Mouse (Mus musculus): ENCODE data around the gene Kcmf1. TPM values are rescaled to one million over a fixed set of nuclear protein-coding genes. Genes with fewer than 3 reads are reported as not detected.
"Not testable (repeated sequence)": the region's sequence is repeated elsewhere in the genome, so short reads cannot be mapped to it uniquely, and the experiment has no call there.

Gene Kcmf1
- polyA plus RNA-seq, 1 experiment from 2014 or later: 40.9 TPM

- no peak overlapping the region for H3K27ac ChIP-seq (replicated peaks)
- no peak overlapping the region for H3K9ac ChIP-seq (replicated peaks)
- no peaks in the 10 kb centered on the region for H3K4me1 ChIP-seq
- H3K36me3 ChIP-seq: no peaks in the 10 kb centered on the region
- 59% methylated on average over 3 of the region's 3 CpGs for WGBS
- H3K4me2 ChIP-seq: no peak overlapping the region
- no peak for ATAC-seq (ENCODE audit: low FRiP score)
- H3K4me3 ChIP-seq (replicated peaks): no peak overlapping the region
- H3K9me3 ChIP-seq (replicated peaks): no peaks in the 10 kb centered on the region
- H3K27me3 ChIP-seq (replicated peaks): no peaks in the 10 kb centered on the region
These were observed 67.9 kb downstream of the Kcmf1 start for GRCm38 (mm10) chr6:72831858-72832257.

- 31% methylated on average over 3 of the region's 3 CpGs for WGBS
- ATAC-seq (ENCODE audit: low FRiP score): no peak
- Histone ChIP-seq H3K9me3 (replicated peaks) (no peaks in the 10 kb centered on the region), H3K4me3 (replicated peaks) (no peak overlapping the region), H3K9ac (replicated peaks) (no peak overlapping the region), H3K4me2 (no peak overlapping the region), H3K4me1 (no peaks in the 10 kb centered on the region), H3K27me3 (replicated peaks) (no peaks in the 10 kb centered on the region; the same call in 1 of the 2 replicates), H3K36me3 (no peaks in the 10 kb centered on the region), H3K27ac (replicated peaks) (no peak overlapping the region)
These were observed 68.5 kb downstream of the Kcmf1 start for GRCm38 (mm10) chr6:72831276-72831675.

GRCm38 (mm10) chr6:72828857-72829256, 70.9 kb downstream of the Kcmf1 start:
- Histone ChIP-seq H3K27me3 (replicated peaks) (no peaks in the 10 kb centered on the region; the same call in 1 of the 2 replicates), H3K4me2 (no peak overlapping the region), H3K9ac (replicated peaks) (no peak overlapping the region), H3K9me3 (replicated peaks) (no peaks in the 10 kb centered on the region), H3K4me3 (replicated peaks) (no peak overlapping the region), H3K27ac (replicated peaks) (no peak overlapping the region), H3K36me3 (no peaks in the 10 kb centered on the region), H3K4me1 (peaks cover 11% of the 10 kb centered on the region)
- 72% methylated on average over 3 of the region's 3 CpGs for WGBS
- no peak for ATAC-seq (ENCODE audit: low FRiP score)

GRCm38 (mm10) chr6:72828037-72828436, 71.7 kb downstream of the Kcmf1 start:
- peak overlapping the region; percentile 17 for H3K4me2 ChIP-seq
- 8% methylated on average over 9 of the region's 9 CpGs for WGBS

GRCm38 (mm10) chr6:72825762-72826161, 74.0 kb downstream of the Kcmf1 start:
- peak overlapping the region; percentile 48; the same call in 1 of the 2 replicates for H3K4me2 ChIP-seq
- ATAC-seq (ENCODE audit: low FRiP score): no peak

More at GRCm38 (mm10) chr6:72828037-72828436, 71.7 kb downstream of the Kcmf1 start:
- not testable (repeated sequence) for H3K9me3 ChIP-seq (replicated peaks); H3K36me3 ChIP-seq; H3K9ac ChIP-seq (replicated peaks); H3K27me3 ChIP-seq (replicated peaks); ATAC-seq (ENCODE audit: low FRiP score); H3K4me3 ChIP-seq (replicated peaks); H3K27ac ChIP-seq (replicated peaks)
- peaks cover 11% of the 10 kb centered on the region for H3K4me1 ChIP-seq

GRCm38 (mm10) chr6:72824971-72825737, 74.6 kb downstream of the Kcmf1 start:
- H3K9me3 ChIP-seq (replicated peaks): no peaks in the 10 kb centered on the region

More at GRCm38 (mm10) chr6:72825762-72826161, 74.0 kb downstream of the Kcmf1 start:
- H3K27ac ChIP-seq (replicated peaks): no peak overlapping the region
- no peak overlapping the region for H3K9ac ChIP-seq (replicated peaks)
- no peaks in the 10 kb centered on the region for H3K36me3 ChIP-seq
- no peak overlapping the region for H3K4me3 ChIP-seq (replicated peaks)
- H3K27me3 ChIP-seq (replicated peaks): no peaks in the 10 kb centered on the region; the same call in 1 of the 2 replicates
- H3K9me3 ChIP-seq (replicated peaks): no peaks in the 10 kb centered on the region
- WGBS: 50% methylated on average over 9 of the region's 9 CpGs
- peaks cover 11% of the 10 kb centered on the region for H3K4me1 ChIP-seq

GRCm38 (mm10) chr6:72813456-72813855, 86.3 kb downstream of the Kcmf1 start:
- no peak overlapping the region for H3K4me2 ChIP-seq
- ATAC-seq (ENCODE audit: low FRiP score): no peak
- H3K27me3 ChIP-seq (replicated peaks): no peaks in the 10 kb centered on the region
- H3K36me3 ChIP-seq: no peaks in the 10 kb centered on the region
- WGBS: 73% methylated on average over 9 of the region's 9 CpGs
- H3K27ac ChIP-seq (replicated peaks): no peak overlapping the region
- H3K9ac ChIP-seq (replicated peaks): no peak overlapping the region
- H3K9me3 ChIP-seq (replicated peaks): no peaks in the 10 kb centered on the region
- H3K4me3 ChIP-seq (replicated peaks): no peak overlapping the region
- H3K4me1 ChIP-seq: no peaks in the 10 kb centered on the region

More at GRCm38 (mm10) chr6:72824971-72825737, 74.6 kb downstream of the Kcmf1 start:
- 4% methylated on average over 25 of the region's 26 CpGs for WGBS
- Histone ChIP-seq H3K4me3 (replicated peaks) (peak overlapping the region; percentile 18), H3K36me3 (no peaks in the 10 kb centered on the region), H3K27ac (replicated peaks) (no peak overlapping the region), H3K9ac (replicated peaks) (0 out of 2 replicates have a peak overlapping the region, but pooled peaks have one; percentile 9), H3K4me1 (peaks cover 11% of the 10 kb centered on the region), H3K4me2 (peak overlapping the region; percentile 48), H3K27me3 (replicated peaks) (no peaks in the 10 kb centered on the region; the same call in 1 of the 2 replicates)
- ATAC-seq (ENCODE audit: low FRiP score): peak; percentile 50; the same call in 1 of the 2 replicates

GRCm38 (mm10) chr6:72810248-72810647, 89.5 kb downstream of the Kcmf1 start:
- H3K9me3 ChIP-seq (replicated peaks): no peaks in the 10 kb centered on the region
- no peaks in the 10 kb centered on the region for H3K36me3 ChIP-seq
- no peak overlapping the region for H3K4me2 ChIP-seq
- WGBS: 62% methylated on average over 7 of the region's 7 CpGs
- H3K4me1 ChIP-seq: no peaks in the 10 kb centered on the region
- ATAC-seq (ENCODE audit: low FRiP score): no peak
- no peak overlapping the region for H3K9ac ChIP-seq (replicated peaks)
- no peaks in the 10 kb centered on the region for H3K27me3 ChIP-seq (replicated peaks)
- no peak overlapping the region for H3K4me3 ChIP-seq (replicated peaks)
- no peak overlapping the region for H3K27ac ChIP-seq (replicated peaks)

- H3K27ac ChIP-seq (replicated peaks): no peak overlapping the region
- WGBS: 78% methylated on average over 4 of the region's 4 CpGs
These were observed 90.1 kb downstream of the Kcmf1 start for GRCm38 (mm10) chr6:72809522-72810149.

GRCm38 (mm10) chr6:72808342-72808741, 91.4 kb downstream of the Kcmf1 start:
- no peak for ATAC-seq (ENCODE audit: low FRiP score)

More at GRCm38 (mm10) chr6:72809522-72810149, 90.1 kb downstream of the Kcmf1 start:
- Histone ChIP-seq H3K4me3 (replicated peaks) (no peak overlapping the region), H3K9me3 (replicated peaks) (no peaks in the 10 kb centered on the region), H3K9ac (replicated peaks) (no peak overlapping the region), H3K36me3 (no peaks in the 10 kb centered on the region), H3K27me3 (replicated peaks) (no peaks in the 10 kb centered on the region), H3K4me1 (no peaks in the 10 kb centered on the region), H3K4me2 (no peak overlapping the region)
- ATAC-seq (ENCODE audit: low FRiP score): no peak

GRCm38 (mm10) chr6:72803669-72804068, 96.1 kb downstream of the Kcmf1 start:
- H3K9me3 ChIP-seq (replicated peaks): no peaks in the 10 kb centered on the region
- no peak overlapping the region for H3K4me3 ChIP-seq (replicated peaks)
- H3K36me3 ChIP-seq: no peaks in the 10 kb centered on the region
- no peak overlapping the region for H3K27ac ChIP-seq (replicated peaks)
- no peak overlapping the region for H3K9ac ChIP-seq (replicated peaks)
- no peak overlapping the region for H3K4me2 ChIP-seq
- 88% methylated on average over 6 of the region's 6 CpGs for WGBS
- no peaks in the 10 kb centered on the region for H3K27me3 ChIP-seq (replicated peaks)
- ATAC-seq (ENCODE audit: low FRiP score): no peak
- H3K4me1 ChIP-seq: no peaks in the 10 kb centered on the region

More at GRCm38 (mm10) chr6:72808342-72808741, 91.4 kb downstream of the Kcmf1 start:
- no peaks in the 10 kb centered on the region for H3K27me3 ChIP-seq (replicated peaks)
- no peak overlapping the region for H3K4me3 ChIP-seq (replicated peaks)
- H3K4me1 ChIP-seq: no peaks in the 10 kb centered on the region
- no peak overlapping the region for H3K9ac ChIP-seq (replicated peaks)
- H3K36me3 ChIP-seq: no peaks in the 10 kb centered on the region
- H3K9me3 ChIP-seq (replicated peaks): no peaks in the 10 kb centered on the region
- no peak overlapping the region for H3K4me2 ChIP-seq
- 69% methylated on average over 3 of the region's 3 CpGs for WGBS
- no peak overlapping the region for H3K27ac ChIP-seq (replicated peaks)

GRCm38 (mm10) chr6:72802119-72802518, 97.7 kb downstream of the Kcmf1 start:
- Histone ChIP-seq H3K36me3 (no peaks in the 10 kb centered on the region), H3K27me3 (replicated peaks) (no peaks in the 10 kb centered on the region), H3K4me1 (no peaks in the 10 kb centered on the region), H3K27ac (replicated peaks) (no peak overlapping the region), H3K4me3 (replicated peaks) (no peak overlapping the region), H3K9ac (replicated peaks) (no peak overlapping the region), H3K9me3 (replicated peaks) (no peaks in the 10 kb centered on the region), H3K4me2 (no peak overlapping the region)
- no peak for ATAC-seq (ENCODE audit: low FRiP score)
- 90% methylated on average over 6 of the region's 6 CpGs for WGBS

Data from neural tube, embryonic 15.5 days (tissue).